Mouse (Mus musculus): ENCODE data around the gene Chrm5.
"Not testable (repeated sequence)": the region's sequence is repeated elsewhere in the genome, so short reads cannot be mapped to it uniquely, and the experiment has no call there.

The Chrm5 gene

DNA sequence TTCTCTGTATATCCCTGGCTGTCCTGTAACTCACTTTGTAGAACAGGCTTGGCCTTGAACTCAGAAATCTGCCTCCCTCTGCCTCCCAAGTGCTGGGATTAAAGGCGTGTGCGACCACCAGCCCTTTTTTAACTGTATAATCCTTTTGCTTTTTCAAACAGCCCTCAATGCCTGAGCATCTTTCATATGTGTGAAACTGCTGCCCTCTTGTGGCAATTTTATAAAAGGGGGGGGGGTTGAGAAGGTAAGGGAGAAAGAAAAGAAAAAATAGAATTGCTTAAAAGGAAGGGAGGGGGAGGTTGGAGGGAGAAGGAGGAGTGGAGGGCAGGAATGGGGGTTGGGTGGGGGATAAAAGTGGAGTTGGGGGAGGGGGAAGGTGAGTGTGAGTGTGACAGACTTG lies 995 bp upstream of the Chrm5 start:
- no peak for DNase-seq

DNA sequence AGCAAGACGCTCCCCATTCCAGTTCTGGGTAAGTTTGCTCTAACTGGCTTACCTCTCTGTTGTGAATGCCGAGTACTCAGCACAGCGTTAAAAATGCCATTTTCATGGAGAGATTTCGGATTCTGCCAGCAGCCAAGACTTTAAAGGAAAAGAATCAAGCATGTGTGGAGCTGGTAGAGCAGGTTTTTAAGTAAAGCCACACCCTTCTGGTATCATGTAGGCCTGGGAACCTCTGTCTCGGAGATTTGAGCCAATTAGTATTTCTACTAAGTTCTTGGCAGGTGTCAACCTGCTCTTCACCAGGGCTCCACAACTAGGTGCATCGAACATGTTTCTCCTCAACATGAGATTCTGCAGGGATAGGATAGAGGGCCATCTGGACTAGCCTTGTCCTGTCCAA lies 4.0 kb downstream of the Chrm5 start:
- no peak for DNase-seq

DNA sequence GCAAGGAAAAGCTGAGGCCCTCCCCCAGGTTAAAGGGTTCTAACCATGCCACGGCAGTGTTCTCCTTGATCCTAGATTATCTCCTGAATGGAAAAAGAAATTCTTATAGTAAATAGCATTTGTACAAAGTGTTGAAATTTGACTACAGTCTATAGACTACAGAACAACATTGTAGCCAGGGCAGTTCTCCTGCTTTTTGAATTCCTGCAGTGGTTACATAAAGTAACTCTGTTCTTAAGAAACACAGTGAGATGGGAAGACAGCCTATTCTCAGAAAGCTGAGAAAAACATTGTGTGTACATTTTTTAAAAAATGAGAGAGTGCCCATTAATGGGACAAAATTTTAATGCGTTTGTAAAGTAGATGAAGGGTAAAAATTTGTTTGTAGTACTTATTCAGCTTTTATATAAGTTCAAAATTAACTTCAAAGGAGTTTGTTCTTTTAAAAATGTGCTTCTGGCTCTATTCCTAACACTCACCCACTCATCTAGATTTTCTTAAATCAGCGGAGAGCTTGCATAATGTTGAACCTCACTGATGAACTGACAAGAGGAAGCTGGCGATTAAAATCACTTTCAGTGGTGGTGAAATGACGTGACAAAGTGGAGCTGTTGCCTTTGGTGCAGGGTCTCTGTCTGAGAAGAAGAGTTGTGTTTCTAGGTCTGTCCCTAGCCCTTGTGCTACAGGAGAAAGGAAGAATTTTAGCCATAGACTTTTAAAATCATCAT lies 5.4 kb downstream of the Chrm5 start:
- DNase-seq, result no peak

DNA sequence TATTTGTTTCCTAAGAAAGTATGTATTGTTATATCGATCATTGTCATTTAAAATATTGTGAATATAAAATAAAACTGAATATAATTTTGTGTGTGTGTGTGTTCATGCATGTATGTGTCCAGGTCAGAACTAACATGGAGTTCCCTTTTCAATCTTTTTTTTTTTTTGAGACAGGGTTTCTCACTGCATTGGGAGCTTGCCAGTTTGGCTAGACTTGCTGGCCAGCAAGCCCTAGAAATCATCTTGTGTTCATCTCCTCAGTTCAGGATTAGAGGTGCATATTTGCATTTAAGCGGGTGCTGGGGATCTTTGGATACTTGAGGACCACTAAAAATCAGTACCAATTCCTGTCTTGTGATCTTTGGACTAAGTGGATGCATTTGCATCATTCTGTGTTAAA lies 8.5 kb downstream of the Chrm5 start:
- DNase-seq, result no peak

DNA sequence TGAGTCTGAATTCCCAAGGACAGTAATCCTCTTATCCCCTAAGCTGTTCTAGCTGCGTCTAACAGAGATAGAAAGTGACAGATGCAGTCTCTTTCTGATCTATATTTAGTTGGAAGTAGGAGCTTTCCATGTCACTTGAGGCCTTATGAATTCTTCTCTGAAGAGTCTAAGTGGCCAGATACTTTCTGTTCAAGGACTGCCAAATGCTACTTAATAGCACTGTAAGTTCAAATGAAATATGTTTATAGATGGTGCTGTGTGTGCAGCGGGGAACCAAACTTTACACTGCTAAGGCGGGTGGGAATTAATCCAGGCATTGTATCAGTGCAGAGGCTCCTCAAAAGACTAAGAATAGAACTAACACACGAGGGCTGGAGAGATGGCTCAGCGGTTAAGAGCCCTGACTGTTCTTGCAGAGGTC lies 9.6 kb downstream of the Chrm5 start:
- DNase-seq, result no peak

DNA sequence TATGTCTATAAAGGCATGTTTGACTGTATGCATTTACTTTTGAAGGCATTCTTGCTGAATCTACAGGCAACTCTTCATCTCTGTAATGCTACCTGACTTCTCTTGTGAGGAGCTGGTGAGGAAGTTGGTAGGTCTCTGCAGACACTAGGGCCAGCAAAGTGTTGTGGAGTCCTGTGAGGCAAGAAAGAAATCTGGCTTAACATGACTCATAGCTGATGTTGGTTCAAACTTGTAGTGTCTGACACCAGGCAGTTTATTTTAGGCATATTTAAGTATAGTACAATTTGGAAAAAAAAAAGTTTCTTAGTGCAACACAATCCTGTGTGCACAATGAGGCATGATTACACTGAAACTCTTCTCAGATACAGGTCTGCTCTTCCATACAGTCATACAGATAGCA lies 11.0 kb downstream of the Chrm5 start:
- DNase-seq, result no peak

DNA sequence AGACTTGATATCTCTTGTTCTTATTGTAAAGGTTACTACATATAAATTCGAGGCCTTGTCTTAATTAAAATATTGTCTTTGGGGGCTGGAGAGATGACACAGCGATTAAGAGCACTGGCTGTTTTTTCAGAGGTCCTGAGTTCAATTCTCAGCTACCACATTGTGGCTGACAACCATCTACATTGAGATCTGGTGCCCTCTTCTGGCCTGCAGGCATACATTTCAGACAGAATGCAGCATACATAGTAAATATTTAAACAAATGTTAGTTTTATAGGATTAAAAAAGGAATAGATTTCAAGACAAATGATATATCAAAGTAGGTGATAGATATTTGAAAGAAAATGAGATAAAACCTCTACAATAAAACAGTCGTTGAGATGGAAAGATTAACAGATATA lies 20.0 kb downstream of the Chrm5 start:
- no peak for DNase-seq

DNA sequence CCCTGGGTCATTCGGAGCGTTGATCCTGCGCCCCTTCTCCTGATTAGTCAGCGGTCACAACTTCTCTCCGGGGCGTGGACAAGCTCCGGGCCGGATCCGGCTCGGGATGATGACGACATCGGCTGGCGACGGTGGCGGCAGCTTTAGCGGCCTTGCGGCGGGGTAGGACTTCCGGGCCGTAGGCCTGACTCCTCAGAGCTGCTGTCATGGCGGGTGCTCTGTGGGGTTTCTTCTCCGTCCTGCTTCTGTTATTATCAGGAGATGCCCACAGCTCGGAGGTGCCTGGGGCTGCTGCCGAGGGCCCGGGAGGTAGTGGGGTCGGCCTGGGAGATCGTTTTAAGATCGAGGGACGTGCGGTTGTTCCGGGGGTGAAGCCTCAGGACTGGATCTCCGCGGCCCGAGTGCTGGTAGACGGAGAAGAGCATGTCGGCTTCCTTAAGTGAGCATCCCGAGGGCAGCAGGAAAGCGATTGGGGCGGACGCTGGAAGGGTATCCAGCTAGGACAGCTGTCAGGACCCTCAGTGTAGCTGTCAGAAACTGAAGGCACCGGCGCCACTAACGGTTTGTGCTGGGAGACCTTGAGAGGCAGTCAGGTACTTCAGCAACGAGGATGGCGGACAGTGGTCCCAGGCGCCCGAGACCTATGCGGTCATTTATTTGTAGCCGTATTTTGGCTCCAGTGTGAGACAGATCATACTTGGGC lies 25.6 kb downstream of the Chrm5 start, which contains the start of gene Emc7:
Gene Emc7, plus strand, starts transcription at position 136 of the 703 bp plus-strand sequence.
- peak; percentile 95 for DNase-seq

DNA sequence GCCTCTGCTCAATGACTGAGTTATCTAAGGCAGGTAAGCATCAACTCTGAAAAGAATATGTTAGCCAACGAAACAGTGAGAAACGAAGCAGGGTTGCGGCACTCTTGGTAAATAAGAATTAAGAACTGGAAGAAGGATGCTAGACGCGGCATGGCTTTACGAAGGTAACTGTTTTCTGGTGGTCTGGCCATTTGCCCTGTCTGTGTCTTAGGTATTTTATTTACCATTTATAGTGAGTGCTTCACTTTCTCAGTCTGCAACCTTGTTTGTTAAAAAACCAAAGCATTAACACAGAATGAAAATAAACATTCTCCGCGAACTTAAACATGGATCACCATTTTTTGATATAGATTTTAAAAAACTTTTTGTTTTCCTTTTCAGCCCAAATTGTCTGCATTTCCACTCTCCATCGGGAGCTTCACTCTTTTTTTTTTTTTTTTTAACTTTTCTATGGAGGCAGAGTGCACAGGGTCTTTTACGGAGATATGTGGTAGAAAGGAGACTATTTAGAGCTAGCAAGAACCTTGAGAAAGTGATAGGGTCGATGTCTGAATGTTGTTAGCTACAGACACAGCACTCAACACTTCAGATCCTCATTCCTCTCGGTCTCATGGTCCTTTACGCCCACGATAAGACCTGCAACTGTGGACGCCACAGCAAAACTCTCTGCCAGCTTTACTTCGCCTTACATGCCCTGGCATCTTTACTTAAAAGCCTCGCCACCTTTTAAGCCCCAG lies 26.3 kb downstream of the Chrm5 start:
- no peak for DNase-seq

DNA sequence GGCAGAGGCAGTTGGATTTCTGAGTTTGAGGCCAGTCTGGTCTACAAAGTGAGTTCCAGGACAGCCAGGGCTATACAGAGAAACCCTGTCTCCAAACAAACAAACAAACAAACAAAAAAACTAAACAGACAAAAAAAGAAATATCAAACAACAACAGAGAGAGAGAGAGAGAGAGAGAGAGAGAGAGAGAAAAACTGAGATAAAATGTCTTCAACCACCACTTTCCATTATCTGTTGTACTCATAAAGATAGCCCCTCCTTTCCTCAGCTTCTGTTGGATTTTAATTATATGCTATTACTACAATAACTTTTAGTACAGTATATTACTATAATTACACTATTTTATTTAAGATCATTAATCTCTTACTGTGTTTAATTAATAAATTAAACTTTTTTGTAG lies 28.1 kb downstream of the Chrm5 start:
- not testable (repeated sequence) for DNase-seq

DNA sequence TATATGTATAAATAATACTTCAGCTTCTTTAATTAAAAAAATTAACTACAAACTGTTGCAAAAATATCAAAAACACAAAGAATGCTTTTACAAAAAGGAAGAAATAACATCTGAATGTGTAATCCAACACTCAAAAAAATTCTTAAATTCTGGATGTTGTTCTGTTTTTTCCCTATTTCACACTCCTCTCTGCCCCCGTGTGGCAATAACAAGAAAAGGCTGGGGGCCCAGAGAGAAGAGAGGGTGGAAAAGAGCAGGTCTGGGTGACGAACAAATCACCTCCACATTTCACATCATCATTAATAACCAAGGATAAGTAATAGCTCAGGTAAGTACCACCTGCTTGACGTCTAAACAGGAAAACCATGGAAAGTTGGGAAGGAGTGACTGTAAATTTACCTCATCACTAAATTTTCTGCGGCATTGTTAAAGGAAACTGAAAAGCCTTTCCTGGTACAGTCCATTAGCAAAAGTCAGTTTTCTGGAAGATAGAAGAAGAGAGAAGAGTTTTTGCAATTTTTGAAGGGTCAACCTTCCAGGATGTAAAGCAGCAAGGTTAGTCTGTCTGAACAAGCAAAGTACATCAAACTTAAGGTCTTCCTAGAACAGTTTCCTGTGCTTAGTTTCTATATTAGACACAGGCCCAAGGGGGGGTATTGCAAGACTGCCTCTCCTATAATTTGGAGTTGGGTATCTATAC lies 30.8 kb downstream of the Chrm5 start:
- no peak for DNase-seq

DNA sequence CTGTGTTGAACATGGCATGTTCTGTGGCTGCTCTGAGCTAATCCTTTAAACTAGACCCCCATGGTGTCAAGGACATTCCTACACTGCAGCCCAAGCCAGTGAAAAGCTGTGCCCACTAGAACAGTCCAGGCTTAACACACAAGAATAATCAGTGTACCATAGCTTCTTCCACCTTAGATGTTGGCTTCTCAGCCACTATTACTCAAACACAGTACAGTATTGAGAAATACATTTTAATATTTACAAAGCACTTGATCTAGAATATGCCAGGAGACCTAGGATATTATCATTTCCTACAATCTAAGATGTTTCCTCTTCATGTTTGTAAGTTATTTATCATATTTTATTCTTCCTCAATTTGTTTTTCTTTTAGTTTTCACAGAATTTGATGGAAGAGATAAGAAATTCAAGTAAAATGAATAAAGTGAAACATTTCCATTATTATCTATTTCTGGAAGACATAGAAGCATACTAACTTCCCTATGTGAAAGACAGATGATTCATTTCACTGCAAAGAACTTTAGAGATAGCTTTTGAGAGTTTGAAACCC lies 32.0 kb downstream of the Chrm5 start:
- DNase-seq, result no peak

DNA sequence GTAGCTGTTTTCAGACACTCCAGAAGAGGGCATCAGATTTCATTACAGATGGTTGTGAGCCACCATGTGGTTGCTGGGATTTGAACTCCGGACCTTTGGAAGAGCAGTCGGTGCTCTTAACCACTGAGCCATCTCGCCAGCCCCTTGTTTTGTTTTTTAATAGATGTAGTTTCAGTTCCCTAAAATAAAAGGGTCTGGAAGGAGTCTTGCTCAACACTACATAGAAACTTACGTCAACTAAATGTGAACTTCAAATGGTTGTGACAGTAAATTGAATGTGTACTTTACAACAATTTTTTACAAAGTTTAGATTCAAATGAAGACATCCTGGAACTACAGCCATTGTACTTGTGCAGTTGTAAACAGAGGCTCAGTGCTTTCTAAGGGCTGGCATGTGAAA lies 32.5 kb downstream of the Chrm5 start:
- not testable (repeated sequence) for DNase-seq

DNA sequence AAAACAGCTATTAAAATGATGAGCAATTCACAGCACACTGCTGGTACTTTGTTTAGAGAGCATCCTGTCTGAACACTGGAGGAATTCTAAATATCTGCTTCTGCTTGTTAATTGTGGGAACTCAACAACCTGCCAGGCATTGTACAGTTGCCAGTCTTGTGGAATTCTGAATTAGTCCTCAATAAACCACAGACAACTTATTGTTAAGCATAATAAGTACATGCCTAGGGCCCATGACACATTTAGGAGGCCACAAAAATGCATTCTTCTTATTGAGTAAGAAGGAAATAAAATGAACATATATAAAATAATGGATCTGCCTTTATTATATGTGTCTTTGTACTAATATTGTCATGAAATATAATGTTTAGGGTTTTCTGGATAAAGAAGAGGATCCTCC lies 35.1 kb downstream of the Chrm5 start:
- DNase-seq, result no peak

DNA sequence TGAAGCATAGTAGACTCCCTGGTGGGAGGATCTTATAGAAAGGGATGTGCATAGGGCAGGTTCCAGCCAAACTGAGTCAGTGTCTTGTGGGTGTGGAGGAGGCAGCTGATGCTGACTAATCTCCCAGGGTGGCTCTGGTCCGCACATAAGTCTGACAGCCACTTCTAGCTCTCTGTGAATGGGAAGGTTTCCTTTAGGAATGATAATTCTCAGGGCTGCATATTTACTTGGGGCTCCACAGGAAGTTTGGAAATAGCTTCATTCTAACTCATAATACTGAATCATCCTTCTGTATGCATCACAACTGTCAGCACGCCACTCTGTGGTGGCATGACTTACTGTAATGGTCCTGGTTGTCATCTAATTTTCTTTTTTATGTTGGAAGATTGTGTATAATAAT lies 37.1 kb downstream of the Chrm5 start:
- DNase-seq, result no peak

DNA sequence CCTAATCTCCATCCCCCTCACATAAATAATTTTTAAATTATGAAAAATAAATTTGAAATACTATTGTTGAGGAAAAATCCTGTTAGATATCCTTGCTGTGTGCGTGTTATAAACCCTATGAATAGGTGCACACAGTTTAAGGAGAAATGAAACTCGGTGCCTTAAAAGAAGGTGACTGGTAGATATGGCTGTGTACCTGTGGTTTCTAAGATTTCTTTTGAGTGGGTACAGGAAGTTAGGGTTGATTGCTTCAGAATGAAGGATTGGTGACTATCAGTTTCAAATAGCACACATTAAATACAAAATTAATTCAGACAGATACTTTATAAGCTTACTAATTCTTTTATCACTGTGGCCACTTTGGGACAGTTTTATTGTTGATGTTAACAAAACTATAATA lies 43.0 kb downstream of the Chrm5 start:
- no peak for DNase-seq

DNA sequence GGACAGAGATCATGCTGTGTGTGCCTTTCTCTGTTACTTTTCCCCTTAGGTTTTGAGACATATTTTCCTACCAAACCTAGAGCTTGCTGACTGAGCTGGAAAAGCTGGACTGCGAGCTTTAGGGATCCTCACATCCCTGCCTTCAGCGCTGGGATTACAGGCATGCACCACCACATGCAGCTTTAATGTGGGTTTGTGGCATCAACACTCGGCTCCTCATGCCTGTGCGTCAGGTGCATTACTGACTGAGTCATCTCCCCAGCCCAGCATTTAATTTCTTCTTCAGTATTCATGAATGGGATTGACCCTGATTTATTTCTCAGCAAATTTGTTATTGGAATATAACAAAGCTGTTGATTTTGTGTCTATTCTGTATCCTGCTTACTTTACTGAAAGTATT lies 44.3 kb downstream of the Chrm5 start:
- no peak for DNase-seq

DNA sequence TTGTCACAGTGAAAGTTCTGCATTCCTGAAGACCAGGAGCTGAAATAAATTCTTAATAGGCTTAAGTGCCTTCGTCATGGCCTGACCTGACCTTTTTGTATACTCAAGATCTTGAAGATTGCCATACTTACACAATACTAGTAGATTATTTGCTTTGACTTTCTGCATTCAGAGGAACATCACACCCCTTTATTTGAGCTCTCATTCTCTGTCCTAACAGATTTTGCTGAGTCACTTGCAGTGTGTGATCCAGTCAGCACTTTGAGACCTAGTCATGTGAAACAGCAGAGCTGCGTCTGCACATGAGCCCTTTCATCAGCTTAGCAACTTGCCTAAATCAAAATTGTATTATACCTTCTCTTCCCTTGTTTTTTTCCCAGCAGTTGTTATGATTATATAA lies 47.2 kb downstream of the Chrm5 start:
- DNase-seq, result no peak

DNA sequence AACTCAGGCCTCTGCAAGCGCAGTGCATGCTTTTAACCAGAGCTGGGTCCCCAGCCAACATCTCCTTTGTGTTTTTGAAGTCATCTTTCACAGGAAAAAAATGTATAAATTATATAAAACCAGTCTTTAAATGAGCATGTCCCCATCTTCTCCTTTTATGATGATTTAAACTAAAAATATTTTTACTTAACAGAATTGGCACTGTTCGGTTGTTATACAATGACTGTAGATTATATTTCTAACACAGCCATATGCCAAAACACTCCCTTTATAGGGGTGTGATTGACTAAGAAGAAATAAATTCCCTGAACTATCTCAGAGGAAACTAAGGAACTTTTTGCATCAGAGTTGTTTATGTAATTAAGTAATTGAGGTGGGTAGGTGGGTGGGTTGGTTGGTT lies 48.0 kb downstream of the Chrm5 start:
- no peak for DNase-seq

DNA sequence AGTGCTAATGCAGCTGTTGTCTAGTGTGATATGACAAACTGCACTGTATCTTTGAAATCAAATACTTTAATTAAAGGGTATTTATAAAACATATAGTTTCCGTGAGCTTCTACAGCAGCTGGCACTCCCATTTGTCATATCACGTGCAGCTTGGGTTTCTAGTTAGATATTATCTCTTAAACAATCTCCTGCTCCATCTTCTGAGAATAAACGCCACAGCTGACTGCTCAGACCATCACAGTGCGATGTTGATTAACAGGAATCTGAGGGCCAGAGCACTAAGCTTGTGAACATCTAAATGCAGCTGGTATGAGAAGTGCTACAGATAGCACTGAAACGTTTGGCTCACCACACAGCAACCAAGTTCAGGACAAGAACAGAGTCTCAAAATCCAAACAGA lies 50.2 kb downstream of the Chrm5 start:
- DNase-seq, result no peak

DNA sequence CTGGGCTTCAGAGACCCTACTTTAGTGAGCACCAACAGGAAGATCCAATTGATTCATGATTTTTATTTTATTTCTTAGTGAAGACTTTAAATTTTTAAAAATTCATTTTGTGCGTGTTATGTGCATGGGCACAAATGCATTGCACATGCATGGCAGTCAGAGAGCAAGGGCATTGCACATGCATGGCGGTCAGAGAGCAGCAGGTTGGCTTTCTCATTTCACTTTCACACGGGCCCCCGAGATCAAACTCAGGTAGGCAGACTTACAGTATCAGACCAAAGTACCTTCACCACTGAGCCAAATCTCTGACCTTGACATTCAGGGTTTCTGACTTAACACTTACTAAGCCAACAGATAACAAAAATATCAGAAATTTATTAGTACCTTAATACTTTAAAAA lies 50.9 kb downstream of the Chrm5 start:
- no peak for DNase-seq

Measured in cerebellum, adult 11-12 months (tissue).